Mouse (Mus musculus) CH12.LX (cell line): ENCODE results near the gene Tbx5. TPM values are rescaled to one million over a fixed set of nuclear protein-coding genes. Genes with fewer than 3 reads are reported as not detected.

Experiments
- DNase-seq: peaks from one replicate; pipeline ENCODE4 v3.0.0-alpha.2; 2013; ENCODE audit errors: extremely low read depth
- H3K27ac ChIP-seq: 2 replicates; pipeline ENCODE4 v1.5.1; 2012; ENCODE audit warnings: low read depth, mild to moderate bottlenecking, control low read depth, moderate library complexity; ENCODE audit not compliant: insufficient read depth
- H3K27me3 ChIP-seq: replicated peaks from 2 replicates; pipeline ENCODE3; 2012; ENCODE audit warnings: inconsistent platforms
- H3K36me3 ChIP-seq, 2 experiments: replicated peaks in 1 of 2; 2 replicates each; pipeline versions ENCODE3 to v1.6.1; 2012; ENCODE audit warnings: inconsistent platforms in 1 of 2, low read length in 1 of 2, mild to moderate bottlenecking in 1 of 2, mixed read lengths in 1 of 2, moderate library complexity in 1 of 2; ENCODE audit not compliant: control insufficient read depth in 1 of 2, insufficient read depth in 1 of 2
- H3K4me1 ChIP-seq, 2 experiments: 2 replicates each; pipeline ENCODE4 v1.6.1; 2012; ENCODE audit warnings: inconsistent platforms in 1 of 2, moderate library complexity in 1 of 2; ENCODE audit not compliant: insufficient read depth in 2 of 2, control insufficient read depth in 1 of 2
- H3K4me2 ChIP-seq: 2 replicates; pipeline ENCODE4 v1.6.1; 2012; ENCODE audit warnings: low read depth, mild to moderate bottlenecking, control low read depth; ENCODE audit not compliant: poor library complexity, insufficient read depth, severe bottlenecking
- H3K4me3 ChIP-seq, 3 experiments: fragments of 150-350 bp in 1 of 3; sonication (generic) in 1 of 3; replicated peaks in 1 of 3; 2 replicates each; pipeline versions ENCODE3 to v1.5.1; 2011 to 2012; ENCODE audit warnings: low read depth in 2 of 3, low read length in 2 of 3, mild to moderate bottlenecking in 2 of 3, moderate library complexity in 2 of 3, control low read depth in 1 of 3, improper control_type of control experiment in 1 of 3, inconsistent platforms in 1 of 3, mixed read lengths in 1 of 3; ENCODE audit not compliant: poor library complexity in 1 of 3
- H3K79me2 ChIP-seq: replicated peaks from 2 replicates; pipeline ENCODE4 v1.6.1; 2012; ENCODE audit warnings: mild to moderate bottlenecking, moderate library complexity; ENCODE audit not compliant: control insufficient read depth, poor library complexity, insufficient read depth, severe bottlenecking; ENCODE audit errors: extremely low read depth
- H3K9ac ChIP-seq: 2 replicates; pipeline ENCODE4 v1.6.1; 2012; ENCODE audit warnings: low read depth, mild to moderate bottlenecking, control low read depth, moderate library complexity; ENCODE audit not compliant: insufficient read depth
- H3K9me3 ChIP-seq: replicated peaks from 2 replicates; pipeline ENCODE3; 2012; ENCODE audit warnings: low read length, inconsistent platforms, mixed read lengths
- CHD1 ChIP-seq: IDR thresholded peaks from 2 replicates; pipeline ENCODE4 v1.6.1; 2012; ENCODE audit warnings: low read depth, low read length, improper control_type of control experiment, inconsistent platforms
- E2F4 ChIP-seq: IDR thresholded peaks from 2 replicates; pipeline ENCODE4 v1.6.1; 2011; ENCODE audit warnings: low read depth, low read length, improper control_type of control experiment; ENCODE audit not compliant: insufficient replicate concordance
- EP300 ChIP-seq: IDR thresholded peaks from 2 replicates; pipeline ENCODE4 v1.6.1; 2011; ENCODE audit warnings: low read length, improper control_type of control experiment
- GABPA ChIP-seq: IDR thresholded peaks from 2 replicates; pipeline ENCODE4 v1.6.1; 2012; ENCODE audit warnings: low read depth, low read length, improper control_type of control experiment, inconsistent platforms; ENCODE audit not compliant: insufficient replicate concordance
- HCFC1 ChIP-seq: IDR thresholded peaks from 2 replicates; pipeline ENCODE4 v1.6.1; 2012; ENCODE audit warnings: low read depth, mild to moderate bottlenecking, inconsistent platforms, low read length, improper control_type of control experiment
- JUN ChIP-seq: IDR thresholded peaks from 2 replicates; pipeline ENCODE4 v1.6.1; 2011; ENCODE audit warnings: low read depth, mild to moderate bottlenecking, low read length, improper control_type of control experiment, moderate library complexity; ENCODE audit not compliant: insufficient read depth
- KAT2A ChIP-seq: IDR thresholded peaks from 2 replicates; pipeline ENCODE4 v1.6.1; 2012; ENCODE audit warnings: low read length, improper control_type of control experiment, inconsistent platforms; ENCODE audit not compliant: insufficient replicate concordance
- MEF2A ChIP-seq: IDR thresholded peaks from 2 replicates; pipeline ENCODE4 v1.6.1; 2014; ENCODE audit warnings: low read depth, mild to moderate bottlenecking, inconsistent platforms, low read length, improper control_type of control experiment, borderline replicate concordance
- MXI1 ChIP-seq: IDR thresholded peaks from 2 replicates; pipeline ENCODE4 v1.6.1; 2011; ENCODE audit warnings: mild to moderate bottlenecking, low read depth, low read length, improper control_type of control experiment
- MYC ChIP-seq: IDR thresholded peaks from 2 replicates; pipeline ENCODE4 v1.6.1; 2011; ENCODE audit warnings: low read depth, mild to moderate bottlenecking, improper control_type of control experiment, low read length
- NELFE ChIP-seq: IDR thresholded peaks from 2 replicates; pipeline ENCODE4 v1.6.1; 2011; ENCODE audit warnings: low read depth, low read length, improper control_type of control experiment
- NRF1 ChIP-seq: IDR thresholded peaks from 2 replicates; pipeline ENCODE4 v1.6.1; 2014; ENCODE audit warnings: low read depth, mild to moderate bottlenecking, inconsistent platforms, low read length, improper control_type of control experiment, moderate library complexity
- PAX5 ChIP-seq: IDR thresholded peaks from 2 replicates; pipeline ENCODE4 v1.6.1; 2012; ENCODE audit warnings: low read length, inconsistent platforms, mixed read lengths
- POLR2A ChIP-seq: IDR thresholded peaks from 2 replicates; pipeline ENCODE4 v1.6.1; 2011; ENCODE audit warnings: low read depth, mild to moderate bottlenecking, improper control_type of control experiment, low read length
- POLR2AphosphoS2 ChIP-seq: IDR thresholded peaks from 2 replicates; pipeline ENCODE4 v1.6.1; 2011; ENCODE audit warnings: low read depth, low read length, improper control_type of control experiment
- RCOR1 ChIP-seq: conservative IDR thresholded peaks from 2 replicates; pipeline ENCODE4 v1.6.1; 2012; ENCODE audit warnings: low read depth, mild to moderate bottlenecking, inconsistent platforms, low read length, improper control_type of control experiment
- TCF12 ChIP-seq: IDR thresholded peaks from 2 replicates; pipeline ENCODE4 v1.6.1; 2014; ENCODE audit warnings: low read depth, mild to moderate bottlenecking, inconsistent platforms, low read length, improper control_type of control experiment
- USF2 ChIP-seq: conservative IDR thresholded peaks from 2 replicates; pipeline ENCODE4 v1.6.1; 2011; ENCODE audit warnings: low read depth, low read length, improper control_type of control experiment
- ZNF384 ChIP-seq: IDR thresholded peaks from 2 replicates; pipeline ENCODE4 v1.6.1; 2012; ENCODE audit warnings: low read depth, low read length, improper control_type of control experiment, inconsistent platforms
- dilution Hi-C: fragments of 300-500 bp; cut with MboI; formaldehyde crosslinking; loops from 2 replicates; pipeline ENCODE4 v1.14.3; 2020; ENCODE audit warnings: low sequenced_read_pairs; ENCODE audit not compliant: extremely low pct_unique_long_range_greater_than_20kb, extremely low pct_ligation_motif_present
- in situ Hi-C: fragments of 300-500 bp; cut with MboI; formaldehyde crosslinking; loops from 3 replicates; pipeline ENCODE4 v1.14.3; 2019; ENCODE audit warnings: low sequenced_read_pairs, low pct_ligation_motif_present, low pct_unique_long_range_greater_than_20kb, mixed read lengths
- polyA plus RNA-seq: library from polyadenylated mRNA; unstranded; fragments of >175 nt; gene quantifications from 2 replicates; pipeline ENCODE4 v1.2.1, GENCODE M21; 2012; ENCODE audit warnings: low read depth; ENCODE audit not compliant: insufficient read length
- total RNA-seq, 2 experiments: library from RNA; depleted of rRNA; stranded (reverse); fragments of 300-350 nt in 1 of 2; fragments of >200 nt in 1 of 2; gene quantifications; 2 replicates each; pipeline ENCODE4 v1.2.3; 2012 to 2014

Gene Tbx5
- total and polyA plus RNA-seq, 3 experiments, result not detected

DNA sequence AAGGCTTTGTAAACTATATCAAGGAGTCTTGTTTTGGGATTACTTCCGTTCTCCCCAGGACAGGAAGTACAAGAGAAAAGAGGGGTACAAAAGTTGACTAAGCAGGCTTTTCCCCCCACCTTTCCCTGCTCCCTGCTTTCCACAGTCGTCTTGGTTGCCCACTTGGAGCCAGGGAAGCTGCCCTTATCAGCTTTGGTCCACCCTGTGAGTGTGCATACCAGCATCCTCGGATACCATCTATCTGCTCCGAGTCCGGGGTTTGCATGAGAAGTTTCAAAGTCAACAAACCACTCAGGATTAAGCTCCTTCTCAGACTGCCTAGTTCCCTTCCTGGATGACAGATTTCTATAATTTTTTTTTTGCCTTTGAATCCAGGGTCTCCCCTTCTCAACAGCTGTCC is 26.8 kb upstream of the Tbx5 start:
- dilution Hi-C loops, result no loop called here
- no peaks in the 10 kb centered on the region for H3K27me3 ChIP-seq
- no peak overlapping the region for H3K4me2 ChIP-seq
- no peak for DNase-seq
- H3K9ac ChIP-seq, result no peak overlapping the region
- peaks cover 81% of the 10 kb centered on the region for H3K9me3 ChIP-seq
- H3K4me3 ChIP-seq, result no peak overlapping the region
- TF ChIP-seq ZNF384 (no peak), CHD1 (no peak), HCFC1 (no peak), GABPA (no peak), RCOR1 (no peak), NRF1 (no peak), EP300 (no peak), TCF12 (no peak), POLR2AphosphoS2 (no peak), POLR2A (no peak), PAX5 (no peak), MYC (no peak), JUN (no peak), MXI1 (no peak), MEF2A (no peak)
- no peaks in the 10 kb centered on the region for H3K79me2 ChIP-seq
- H3K27ac ChIP-seq, result no peak overlapping the region
- H3K4me1 ChIP-seq, result no peaks in the 10 kb centered on the region
- in situ Hi-C loops, result no loop called here
- H3K36me3 ChIP-seq, result no peaks in the 10 kb centered on the region

DNA sequence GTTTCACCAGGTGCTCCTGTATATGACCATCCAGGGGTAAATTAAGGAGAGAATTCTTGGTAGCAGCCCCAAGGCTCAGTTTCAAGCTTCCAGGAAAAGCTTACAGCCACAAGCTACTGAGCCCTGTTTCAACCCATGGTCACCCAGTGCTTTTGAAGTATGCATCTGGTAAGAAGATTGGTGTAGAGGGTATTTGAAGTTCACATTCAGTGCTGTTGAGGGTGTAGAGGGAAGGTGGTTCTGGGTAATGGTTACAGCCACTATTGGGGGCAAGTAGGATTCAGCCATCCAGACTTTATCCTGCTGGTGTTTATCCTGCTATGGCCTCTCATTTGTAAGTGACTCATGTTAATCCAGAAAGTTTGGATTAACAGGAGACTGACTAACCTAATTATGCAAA is 26.0 kb upstream of the Tbx5 start:
- Histone ChIP-seq H3K4me2 (no peak overlapping the region), H3K27me3 (no peaks in the 10 kb centered on the region), H3K9ac (no peak overlapping the region), H3K9me3 (peaks cover 80% of the 10 kb centered on the region), H3K4me1 (no peaks in the 10 kb centered on the region), H3K79me2 (no peaks in the 10 kb centered on the region), H3K27ac (no peak overlapping the region), H3K4me3 (no peak overlapping the region), H3K36me3 (no peaks in the 10 kb centered on the region)
- no peak for DNase-seq
- in situ Hi-C loops, result no loop called here
- dilution Hi-C loops, result no loop called here
- TF ChIP-seq KAT2A, result no peak
- no peak for TF ChIP-seq NELFE
- no peak for TF ChIP-seq USF2
- TF ChIP-seq E2F4, result no peak
